Mouse (Mus musculus) embryo, embryonic 10 days (tissue): Measurements from ENCODE around the gene Ogg1.
"Not testable (repeated sequence)": the region's sequence is repeated elsewhere in the genome, so short reads cannot be mapped to it uniquely, and the experiment has no call there.

Experiments
- DNase-seq: peaks from one replicate; pipeline ENCODE4 v3.0.0-alpha.2; 2015; ENCODE audit warnings: low spot score

Gene Ogg1

DNA sequence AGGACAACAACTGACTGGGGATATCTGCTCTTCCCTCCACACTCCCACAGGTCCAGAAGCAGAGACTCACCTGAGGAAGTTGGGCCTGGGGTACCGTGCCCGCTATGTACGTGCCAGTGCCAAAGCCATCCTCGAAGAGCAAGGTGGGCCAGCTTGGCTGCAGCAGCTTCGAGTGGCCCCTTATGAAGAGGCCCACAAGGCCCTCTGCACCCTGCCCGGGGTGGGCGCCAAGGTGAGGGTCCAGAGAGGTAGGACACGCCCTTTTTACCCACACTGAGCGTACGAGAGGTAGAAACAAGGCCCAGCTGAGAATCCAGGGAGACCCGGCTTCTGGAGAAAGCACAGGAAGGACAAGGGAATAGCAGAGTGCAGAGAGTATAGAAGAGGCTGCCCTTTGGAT is 4.9 kb downstream of the Ogg1 start:
- no peak for DNase-seq

DNA sequence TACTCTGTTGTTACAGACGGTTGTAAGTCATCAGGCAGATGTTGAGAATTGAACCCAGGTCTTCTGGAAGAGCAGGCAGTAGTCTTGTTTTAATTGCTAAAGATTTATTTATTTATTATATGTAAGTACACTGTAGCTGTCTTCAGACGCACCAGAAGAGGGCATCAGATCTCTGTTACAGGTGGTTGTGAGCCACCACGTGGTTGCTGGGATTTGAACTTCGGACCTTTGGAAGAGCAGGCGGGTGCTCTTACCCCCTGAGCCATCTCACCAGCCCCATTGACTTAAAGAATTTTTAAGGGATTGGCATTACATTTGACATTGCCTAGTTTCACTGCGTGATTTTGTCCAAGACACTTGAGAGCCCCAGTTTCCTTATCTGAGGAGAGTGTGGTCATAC is 6.0 kb downstream of the Ogg1 start:
- DNase-seq, result not testable (repeated sequence)

DNA sequence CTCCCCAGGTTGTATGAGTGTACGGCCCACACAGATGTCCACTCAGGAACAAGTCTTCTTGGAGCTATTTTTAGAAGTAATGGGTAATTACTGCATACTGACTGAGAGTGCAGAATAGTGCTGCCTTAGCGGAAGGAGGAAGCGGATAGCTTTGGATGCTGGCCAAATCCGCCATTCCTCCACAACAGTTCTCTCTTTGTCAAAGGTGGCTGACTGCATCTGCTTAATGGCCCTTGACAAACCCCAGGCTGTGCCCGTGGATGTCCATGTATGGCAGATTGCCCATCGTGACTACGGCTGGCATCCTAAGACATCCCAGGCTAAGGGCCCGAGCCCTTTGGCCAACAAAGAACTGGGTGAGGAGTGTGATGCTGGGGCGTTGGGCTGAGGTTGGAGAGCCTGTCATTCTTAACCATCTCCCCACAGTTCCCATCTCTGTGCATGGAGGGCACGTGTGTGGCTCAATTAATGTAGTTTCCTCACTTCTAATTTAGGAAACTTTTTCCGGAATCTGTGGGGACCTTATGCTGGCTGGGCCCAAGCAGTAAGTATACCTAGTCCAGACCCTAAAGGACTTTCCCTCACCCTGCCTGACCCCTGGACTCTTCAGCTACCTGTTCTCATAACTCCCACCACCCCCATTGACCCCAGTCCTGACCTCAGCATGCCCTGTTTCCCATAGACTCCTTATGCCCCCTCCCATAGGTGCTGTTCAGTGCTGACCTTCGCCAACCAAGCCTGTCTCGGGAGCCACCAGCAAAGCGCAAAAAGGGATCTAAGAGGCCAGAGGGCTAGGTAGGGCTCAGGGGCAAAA is 6.6 kb downstream of the Ogg1 start:
- DNase-seq, result no peak

DNA sequence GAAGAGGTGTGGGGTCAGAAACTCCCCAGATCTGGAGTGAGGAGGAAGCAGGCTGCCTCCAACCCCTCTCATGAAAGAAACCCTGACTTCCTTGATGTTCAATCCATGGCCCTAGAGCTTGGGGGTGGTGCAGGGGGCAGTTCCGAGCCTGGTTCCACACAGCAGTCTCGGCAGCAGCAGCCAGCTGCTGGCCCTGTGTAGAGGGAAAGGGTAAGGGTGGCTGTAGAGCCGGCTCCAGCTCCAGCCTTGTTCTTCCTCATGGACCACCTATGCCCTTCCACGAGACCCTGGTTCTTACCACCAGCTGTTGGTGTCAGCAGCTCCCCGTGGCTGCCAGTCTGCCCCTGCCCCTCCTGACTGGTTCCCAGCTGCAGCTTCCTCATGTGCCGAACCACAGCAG is 7.4 kb downstream of the Ogg1 start:
- no peak for DNase-seq

DNA sequence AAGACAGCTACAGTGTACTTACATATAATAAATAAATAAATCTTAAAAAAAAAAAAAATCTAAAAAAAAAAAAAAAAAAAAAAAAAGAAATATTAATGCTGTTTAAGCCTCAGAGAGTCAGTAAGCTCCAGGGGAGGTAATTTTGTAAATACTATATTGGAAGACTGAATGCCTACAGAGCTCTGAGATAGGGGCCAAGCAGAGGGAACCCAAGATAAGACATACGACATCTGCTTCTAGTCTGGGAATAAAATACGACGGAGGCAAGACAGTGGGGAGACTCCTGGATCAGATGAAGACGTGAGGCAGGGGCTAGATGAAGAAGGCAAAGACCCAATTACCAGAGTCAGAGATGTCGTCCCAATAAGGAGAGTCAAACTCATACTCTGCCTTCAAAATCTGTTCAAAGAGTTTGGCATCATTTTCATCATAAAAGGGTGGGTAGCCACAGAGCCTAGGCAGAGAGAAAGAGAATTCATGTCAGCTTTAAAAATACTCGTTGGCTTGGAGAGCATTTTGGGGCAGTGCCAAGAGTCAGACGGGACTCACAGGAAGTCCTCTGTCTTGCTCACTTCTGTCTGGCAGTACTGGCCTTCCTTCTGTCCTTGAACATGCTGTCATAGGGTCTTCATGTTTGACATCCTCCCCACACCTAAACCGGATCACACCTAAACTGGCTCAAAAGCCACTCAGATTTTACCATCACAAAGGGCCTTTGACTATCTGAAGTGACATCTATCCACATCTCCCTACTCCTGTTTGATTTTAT is 10.3 kb downstream of the Ogg1 start:
- no peak for DNase-seq

DNA sequence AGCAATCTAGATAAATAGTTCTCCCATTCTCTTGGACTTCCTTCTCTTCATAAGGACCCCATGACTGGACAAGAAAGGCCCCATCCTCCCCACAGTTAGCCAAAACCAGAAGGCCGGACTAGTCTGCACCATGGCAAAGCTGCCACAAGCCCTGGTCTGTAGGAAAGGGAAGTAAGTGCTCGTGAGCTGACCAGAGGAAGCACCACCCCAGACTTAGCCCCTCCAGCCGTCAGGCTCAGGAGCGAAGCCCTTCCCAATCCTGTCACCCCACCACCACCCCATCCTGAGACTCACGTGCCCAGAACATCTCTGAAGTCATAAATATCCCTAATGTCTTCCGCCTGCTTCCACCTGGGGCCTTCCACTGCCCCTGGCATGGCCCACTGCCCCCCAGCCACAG is 14.8 kb downstream of the Ogg1 start:
- DNase-seq, result no peak

DNA sequence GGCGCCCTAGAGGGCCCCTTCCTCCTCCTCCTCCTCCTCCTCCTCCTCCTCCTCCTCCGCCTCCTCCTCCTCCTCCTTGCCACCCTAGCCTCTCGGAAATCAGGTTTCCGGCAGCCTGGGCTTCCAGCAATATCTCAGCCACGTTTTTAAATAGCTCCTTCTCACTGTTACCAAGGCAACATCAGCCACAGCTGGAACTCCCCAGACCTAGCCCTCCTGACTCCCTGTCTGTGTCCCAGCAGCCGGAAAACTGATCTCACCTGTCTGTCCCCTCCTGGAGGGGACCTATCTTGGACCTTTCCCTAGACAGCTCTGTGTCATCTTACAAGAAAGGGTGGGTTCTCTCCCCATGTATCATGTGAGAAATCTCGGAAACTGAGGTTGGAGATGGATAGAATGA is 15.5 kb downstream of the Ogg1 start:
- DNase-seq, result no peak

DNA sequence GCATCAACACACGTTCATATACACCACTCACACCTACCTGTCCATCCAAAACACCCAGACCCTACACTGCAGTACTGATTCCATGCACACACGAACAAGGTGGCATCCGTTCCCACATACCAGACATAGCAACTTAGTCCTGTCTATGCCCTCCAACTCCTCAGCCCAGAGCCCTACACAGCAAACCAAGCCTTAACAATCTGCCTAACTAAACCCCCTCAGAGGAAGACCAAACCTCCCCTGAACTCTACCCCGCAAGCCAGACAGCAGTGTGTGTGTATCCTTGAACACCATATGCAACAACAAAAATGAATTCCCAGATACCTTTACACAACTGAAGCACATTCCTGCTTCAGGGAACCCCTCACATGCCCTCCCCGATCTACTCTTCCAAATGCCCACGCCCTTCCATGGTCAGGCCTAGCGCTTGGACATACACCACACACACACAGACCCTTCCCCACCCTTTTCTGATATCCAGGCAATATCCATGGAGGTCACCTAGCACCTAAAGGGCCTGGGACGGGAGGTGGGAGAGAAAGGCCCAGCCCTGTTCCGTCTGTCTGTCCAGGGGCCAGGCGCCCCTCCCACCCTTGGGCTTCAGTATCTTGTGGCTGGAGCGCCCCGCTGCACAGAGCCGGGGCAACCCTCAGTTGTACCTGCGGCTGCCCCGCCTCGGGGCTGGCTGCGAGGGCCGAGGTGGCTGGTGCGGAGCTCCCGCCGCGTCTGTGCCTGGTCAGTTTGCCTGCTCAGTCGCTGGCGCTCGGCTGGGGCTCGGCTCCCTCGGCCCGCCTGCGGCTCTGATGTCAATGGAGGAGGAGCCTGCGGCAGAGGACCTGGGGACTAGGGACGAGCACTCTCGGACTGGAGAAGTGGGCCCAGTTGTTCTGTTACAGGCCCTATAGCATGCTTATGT is 16.7 kb downstream of the Ogg1 start, which contains the start of gene Camk1:
Gene Camk1 (minus strand): TSS at position 808 of the 916 bp plus-strand sequence.
- peak; percentile 74 for DNase-seq

DNA sequence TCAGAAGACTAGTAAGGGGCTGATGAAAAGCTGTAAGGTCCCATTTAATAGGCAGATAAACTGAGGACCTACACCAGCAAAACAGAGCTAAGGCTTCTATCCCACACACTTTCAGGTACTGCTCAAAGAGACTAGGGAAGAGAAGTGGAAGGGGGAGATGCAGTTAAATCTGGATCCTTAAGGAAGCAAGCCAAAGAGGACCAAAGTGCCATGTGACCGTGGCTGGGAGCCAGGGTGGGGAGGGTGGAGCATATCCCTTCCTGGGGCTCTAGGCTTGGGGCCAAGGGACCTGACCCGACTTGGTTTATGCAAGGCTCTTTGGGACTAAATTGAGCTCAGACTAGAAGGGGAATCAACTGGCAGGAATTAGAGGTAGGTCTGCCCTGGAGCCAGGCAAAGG is 17.5 kb downstream of the Ogg1 start:
- DNase-seq, result no peak

DNA sequence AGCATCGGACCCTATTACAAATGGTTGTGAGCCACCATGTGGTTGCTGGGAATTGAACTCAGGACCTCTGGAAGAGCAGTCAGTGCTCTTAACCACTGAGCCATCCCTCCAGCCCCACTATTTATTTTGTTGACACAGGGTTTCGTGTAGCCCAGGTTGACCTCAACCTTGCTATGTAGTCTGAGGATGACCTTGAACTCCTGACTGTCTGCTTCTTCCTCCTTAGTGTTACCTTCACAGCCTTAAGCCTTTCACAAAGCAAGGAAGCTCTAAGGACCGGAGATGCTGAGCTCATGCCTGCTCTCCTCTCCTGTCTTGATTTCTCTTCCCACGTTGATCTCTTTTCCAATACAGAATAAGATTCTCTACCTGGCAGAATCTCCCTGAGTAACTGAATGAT is 20.1 kb downstream of the Ogg1 start:
- no peak for DNase-seq

DNA sequence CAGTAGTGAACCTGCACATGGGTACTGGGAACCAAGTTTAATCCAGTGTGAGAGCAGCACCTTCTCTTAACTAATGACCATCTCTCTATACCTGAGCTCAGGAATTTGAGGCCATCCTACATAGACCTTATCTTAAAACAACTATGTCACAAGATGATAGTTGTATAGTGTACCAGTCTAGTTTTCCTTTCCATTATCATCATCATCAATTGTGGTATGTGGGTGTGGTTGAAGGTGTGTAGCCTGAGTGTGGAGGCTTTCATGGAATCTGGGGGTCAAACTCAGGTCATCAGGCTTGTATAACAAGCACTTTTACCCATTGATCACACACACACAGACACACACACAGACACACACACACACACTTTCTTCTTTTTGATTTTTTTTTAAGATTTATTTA is 23.8 kb downstream of the Ogg1 start:
- DNase-seq, result no peak

DNA sequence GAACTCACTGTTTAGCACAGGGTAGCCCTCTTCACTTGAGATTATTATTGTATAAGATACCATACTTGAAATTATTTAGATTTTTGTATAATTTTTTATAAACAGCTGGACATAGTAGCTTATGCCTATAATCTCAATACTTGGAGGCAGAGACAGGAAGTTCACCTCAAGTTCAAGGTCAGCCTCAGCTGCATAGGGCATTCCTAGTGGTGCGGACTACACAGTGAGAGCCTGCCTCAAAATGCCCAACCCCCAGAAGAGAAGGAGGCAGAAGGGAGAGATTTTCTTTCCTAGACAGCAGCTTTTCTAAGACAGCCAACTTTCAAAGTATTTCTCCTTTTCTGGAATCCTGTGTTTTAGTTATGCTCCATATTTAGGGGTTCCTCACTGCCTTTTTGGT is 24.4 kb downstream of the Ogg1 start:
- DNase-seq, result no peak

DNA sequence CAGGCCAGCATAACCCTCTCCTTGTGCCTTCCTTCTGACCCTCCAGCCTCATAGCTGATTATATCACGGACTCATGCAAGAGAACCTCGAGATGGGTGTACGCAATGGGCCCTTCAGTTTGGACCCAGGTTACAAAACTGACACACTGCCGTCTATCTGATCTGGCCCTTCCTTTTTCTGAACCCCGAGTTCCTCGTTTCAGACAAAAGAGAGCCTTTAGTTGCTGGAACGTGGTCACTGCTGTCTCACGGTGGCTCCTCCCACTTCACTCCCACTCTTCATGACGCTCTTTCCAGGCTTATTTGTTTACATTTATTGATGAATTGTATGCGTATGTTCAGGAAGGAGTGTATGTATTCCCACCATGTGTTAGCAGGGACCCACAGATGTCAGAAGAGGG is 24.9 kb downstream of the Ogg1 start:
- no peak for DNase-seq

DNA sequence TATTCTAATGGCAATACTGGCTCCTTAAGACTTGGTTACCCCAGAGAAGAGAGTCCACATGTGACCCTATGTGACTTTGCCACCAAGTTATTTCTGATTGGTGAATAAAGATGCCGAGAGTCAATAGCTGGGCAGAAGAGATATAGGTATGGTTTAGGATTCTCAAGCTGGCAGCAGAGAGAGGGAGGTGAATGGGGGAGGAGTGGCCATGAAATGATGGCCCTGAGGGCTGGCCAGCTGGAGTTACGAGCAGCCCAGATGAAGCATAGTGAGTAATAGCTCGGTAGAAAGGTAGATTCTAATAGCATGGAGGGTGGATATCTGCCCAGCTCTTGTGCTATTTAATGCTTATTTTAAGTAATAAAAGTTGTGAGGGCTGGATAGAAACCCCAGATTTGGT is 26.0 kb downstream of the Ogg1 start:
- DNase-seq, result no peak

DNA sequence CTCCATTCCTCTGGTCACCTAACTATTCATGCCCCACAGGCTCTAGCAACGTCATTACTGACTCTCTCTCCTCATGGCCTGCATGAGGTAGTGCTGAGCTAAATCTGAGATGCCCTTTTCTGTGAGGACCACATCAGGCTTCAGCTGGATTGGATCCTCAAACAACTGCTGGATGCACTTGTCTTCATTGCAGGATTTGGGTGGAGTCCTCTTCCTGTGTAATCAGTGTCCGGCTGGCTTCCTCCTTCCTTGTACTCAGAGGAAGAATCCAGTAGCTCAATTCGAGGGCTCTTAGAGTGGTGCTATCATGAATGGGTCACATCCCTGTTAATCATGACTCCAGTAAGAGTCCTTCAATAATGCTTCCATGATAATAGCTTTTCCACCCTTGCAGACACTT is 26.9 kb downstream of the Ogg1 start:
- DNase-seq, result no peak

DNA sequence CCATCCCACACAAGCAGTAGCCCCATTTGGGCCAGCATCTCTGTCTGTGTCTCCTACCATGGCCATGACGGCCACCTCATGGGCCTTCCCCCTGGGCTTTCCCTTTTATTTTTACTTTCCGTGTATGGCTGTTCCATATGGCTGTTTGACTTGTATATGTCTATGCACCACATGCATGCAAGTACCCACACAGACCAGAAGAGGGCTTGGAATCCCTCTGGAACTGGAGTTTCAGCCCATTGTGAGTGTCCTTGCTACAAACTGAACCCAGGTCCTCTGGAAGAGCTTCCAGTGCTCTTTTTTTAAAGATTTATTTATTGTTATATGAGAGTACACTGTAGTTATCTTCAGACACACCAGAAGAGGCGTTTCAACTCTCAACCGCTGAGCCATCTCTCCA is 34.7 kb downstream of the Ogg1 start:
- no peak for DNase-seq

DNA sequence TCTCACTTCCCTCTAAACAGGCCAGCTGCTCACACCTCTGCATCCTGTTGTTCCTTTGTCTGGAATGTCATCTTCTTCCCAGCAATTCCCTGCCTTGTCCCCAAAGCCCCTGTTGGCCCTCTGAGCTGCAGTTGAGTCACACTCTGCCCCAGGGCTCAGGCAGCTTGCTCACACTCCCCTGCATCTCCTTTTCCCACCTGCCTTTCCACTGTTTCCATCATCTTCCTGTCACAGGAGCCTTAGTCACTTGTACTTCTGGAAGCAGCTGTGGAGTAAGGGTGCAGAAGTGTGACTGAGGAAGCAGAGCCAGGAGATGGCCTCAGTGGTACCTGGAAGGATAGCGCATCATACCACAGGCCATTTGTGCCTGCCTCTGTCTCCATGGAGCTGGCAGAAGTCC is 35.5 kb downstream of the Ogg1 start:
- no peak for DNase-seq

DNA sequence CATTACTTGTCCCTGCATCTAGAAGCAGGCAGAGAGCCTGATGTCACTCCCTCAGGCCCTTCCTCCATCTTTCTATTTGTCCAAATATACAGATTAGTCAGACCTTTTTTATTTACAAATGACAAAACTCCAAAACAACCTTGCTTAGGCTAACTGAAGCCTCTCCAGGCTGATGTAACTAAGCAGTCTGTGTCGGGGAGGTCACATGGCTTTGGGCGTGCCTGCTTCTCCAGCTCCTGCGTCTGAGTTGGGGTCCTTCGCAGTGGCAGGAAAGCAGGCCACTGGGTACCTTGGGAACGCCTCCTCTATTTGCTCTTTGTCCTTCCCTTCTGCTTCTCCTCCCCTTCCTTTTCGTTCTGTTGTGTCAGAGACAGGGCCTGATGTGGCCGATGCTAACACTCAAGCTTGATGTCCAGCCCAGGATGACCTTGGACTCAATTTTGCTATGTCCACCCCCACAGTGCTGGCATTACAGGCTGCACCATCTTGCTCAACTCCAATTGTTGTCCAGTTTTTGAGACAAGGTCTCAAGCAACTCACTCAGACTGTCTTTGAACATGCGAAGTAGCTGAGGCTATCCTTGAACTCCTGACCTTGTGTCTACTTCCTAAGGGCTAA is 37.9 kb downstream of the Ogg1 start:
- no peak for DNase-seq

DNA sequence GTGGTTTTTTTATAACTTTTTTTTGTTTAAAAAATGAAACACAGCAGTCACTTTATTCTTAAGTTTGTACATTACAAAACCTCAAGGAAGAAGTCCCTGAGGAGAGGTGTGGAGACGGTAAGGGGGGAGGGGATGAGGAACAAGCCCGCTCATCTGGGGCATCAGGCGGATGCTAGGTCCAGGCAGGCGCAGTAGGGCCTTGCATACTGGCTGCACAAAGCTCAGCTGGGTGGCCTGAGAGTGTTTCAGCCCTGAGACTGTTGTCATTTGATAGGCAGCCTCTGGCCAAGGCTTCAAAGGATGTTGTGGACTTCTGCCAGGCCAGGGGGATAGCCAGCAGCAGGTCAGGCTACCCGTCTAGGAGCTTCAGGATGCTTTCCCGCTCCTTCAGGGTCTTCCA is 39.9 kb downstream of the Ogg1 start:
- DNase-seq, result no peak

DNA sequence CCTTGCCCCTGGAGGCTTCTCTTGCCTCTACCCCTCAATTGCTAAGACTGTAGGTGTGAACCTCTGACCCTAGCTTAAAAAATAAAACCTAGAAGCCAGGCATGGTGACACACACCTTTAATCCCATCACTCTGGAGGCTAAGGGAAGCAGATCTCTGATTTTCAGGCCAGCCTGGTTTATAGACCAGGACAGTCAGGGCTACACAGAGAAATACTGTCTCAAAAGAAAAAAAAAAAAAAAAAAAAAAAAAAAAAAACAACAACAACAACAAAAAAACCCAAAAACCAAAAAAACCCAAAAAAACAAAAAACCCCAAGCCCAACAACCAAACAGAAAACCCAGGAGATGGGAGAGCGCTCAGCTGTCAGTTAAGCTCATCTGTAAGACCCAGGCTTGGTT is 40.8 kb downstream of the Ogg1 start:
- no peak for DNase-seq

DNA sequence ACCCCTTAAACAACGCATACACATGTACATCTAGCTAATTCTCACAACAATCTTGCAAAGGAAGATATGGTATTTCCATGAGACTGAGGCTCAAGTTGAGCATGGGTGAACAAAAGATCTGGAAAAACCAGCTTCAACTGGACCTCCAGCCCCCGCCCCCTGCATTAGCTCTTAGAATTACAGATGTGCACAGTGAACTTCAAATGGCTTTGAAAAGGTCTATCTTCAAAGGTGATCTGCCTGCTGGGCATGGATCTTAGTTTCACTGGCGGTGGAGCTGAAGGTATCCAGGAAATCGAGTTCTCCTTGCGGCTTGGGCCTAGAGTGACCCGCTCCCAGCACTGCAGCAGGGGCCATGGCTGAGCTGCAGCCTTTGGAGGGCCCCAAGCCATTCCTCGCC is 41.4 kb downstream of the Ogg1 start:
- no peak for DNase-seq

DNA sequence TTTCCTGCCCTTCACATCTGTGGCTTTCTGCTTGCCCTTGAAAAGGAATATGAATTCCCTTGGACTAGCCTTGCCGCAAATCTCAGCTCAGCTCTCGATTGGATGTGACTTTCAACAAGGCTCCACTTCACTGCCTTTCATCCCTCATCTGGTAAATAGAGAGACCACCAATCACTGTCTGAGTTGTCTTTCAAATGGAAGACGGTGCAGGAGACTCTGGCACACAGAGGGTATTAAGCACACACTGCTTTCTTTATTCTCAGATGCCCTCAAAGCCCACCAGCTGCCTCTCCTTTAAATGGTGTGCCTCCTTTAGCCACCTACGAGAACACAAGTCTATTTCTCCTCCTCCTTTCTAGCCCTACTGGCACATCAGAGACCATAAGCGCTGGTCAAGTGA is 41.8 kb downstream of the Ogg1 start:
- no peak for DNase-seq
